Mouse (Mus musculus): ENCODE data around the gene Map3k5.
"Not testable (repeated sequence)": the region's sequence is repeated elsewhere in the genome, so short reads cannot be mapped to it uniquely, and the experiment has no call there.

The Map3k5 gene

DNA sequence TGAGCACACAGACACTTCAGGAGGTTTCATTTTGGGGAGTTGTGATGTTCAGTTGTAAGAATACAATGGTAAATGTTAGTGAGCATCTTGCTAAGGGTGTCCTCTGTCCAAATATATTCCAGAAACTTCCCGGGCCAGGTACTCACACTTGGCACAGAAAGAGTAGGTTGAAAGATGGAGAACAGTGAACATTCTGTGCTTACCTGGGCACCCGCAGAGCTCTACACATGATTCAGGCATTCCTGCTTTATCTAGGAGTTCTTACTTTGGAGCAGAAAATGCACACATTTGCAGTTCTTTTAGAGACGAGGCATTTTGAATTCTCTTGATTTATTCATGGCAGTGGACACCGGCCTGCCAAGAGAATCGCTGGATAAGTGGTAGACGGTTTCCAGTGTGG lies 32.3 kb downstream of the Map3k5 start:
- no peak for DNase-seq (ENCODE audit: low spot score)

DNA sequence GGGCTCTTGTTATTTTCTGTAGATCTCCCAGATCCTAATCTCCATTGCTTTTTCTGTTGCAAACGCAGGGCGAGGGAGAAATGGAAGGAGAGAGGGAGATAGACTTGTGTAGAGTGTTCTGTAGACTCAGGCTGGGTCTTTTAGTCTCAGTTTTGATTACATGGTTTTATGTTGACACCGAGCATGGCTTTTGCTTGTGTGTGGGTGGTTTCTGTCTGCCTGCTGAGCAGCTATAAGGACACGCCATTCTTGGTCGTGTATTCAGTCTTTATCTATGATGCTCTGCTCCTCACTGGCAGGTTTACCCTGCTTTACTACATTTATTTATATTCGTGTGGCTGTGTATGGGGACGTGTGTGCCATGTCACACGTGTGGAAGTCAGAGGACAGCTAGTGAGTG lies 34.2 kb downstream of the Map3k5 start:
- DNase-seq (ENCODE audit: low spot score): no peak

DNA sequence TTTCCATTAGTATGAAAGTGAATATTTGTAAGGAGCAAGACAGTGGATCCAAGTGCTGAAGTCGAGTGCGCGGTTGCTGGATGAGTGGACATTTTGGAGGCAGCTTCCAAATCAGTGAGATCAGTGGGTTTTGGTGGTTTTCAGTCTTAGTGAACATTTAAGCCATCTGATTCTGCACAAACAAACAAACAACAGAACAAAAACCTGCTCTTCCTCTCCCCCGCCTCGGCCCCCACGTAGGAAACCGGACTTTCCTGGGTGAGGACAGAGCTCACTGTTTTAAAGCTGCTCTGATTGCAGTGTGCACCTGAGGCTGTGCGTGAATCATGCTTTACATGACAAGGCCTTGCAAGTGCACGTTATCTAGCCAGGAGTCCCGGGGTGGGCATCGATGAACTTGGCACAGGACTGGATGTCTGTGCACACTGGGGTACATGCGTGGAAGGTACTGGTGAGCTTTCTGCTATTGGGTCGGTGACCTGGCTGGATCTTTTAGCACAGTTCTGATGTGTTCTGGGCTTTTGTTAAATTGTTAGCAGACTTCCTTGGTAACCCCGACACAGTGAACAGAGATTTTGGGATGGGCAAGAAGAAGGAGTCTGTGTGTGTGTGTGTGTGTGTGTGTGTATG lies 35.7 kb downstream of the Map3k5 start:
- no peak for DNase-seq (ENCODE audit: low spot score)

DNA sequence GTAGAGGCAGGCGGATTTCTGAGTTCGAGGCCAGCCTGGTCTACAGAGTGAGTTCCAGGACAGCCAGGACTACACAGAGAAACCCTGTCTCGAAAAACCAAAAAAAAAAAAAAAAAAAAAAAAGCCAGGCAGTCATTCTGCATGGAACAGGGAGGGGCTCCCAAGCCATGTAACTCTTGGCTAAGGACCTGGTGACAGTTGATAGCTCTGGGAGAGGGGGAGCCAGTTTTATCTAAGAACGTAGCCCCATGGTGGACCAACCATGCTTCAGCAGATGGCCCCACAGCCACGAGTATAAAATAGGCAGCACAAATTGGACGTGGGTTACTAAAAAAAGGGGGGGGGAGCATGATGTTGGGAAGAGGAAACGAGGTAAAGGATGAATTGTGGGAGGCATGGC lies 37.2 kb downstream of the Map3k5 start:
- DNase-seq (ENCODE audit: low spot score): not testable (repeated sequence)

DNA sequence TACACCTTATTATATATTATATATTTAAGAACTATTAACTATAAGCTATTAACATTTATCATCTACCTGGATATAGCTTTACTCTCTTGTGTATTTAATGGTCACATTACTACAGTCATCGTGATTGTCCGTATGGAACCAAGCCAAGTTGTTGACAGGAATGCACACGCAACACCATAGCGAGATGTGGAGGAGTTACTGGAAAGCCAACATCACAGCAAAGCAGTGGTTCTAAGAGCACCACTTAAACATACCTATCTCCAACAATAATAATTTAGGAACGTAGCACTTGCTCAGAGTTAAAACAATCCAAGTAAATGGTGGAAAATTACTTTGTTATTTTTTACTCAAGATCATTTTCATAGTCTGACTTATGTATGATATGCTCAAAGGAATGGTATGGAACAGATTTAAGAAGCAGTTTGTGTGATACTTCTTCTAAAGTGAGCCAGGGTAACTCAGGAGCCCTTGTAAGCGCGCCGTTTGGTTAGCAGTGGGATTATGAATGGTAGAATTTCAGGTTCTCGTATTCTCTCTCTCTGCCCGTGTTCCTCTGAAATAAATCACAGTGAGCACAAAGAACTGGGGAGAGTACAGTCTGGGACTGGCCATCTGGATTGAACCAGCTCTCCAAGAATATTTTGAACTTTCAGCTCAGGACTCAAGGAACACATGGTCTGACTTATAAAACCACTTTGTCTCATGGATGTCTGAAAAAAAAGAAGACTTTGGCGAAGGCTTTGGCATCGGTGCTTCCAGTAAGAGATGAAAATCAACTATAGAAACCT lies 39.2 kb downstream of the Map3k5 start:
- no peak for DNase-seq (ENCODE audit: low spot score)

DNA sequence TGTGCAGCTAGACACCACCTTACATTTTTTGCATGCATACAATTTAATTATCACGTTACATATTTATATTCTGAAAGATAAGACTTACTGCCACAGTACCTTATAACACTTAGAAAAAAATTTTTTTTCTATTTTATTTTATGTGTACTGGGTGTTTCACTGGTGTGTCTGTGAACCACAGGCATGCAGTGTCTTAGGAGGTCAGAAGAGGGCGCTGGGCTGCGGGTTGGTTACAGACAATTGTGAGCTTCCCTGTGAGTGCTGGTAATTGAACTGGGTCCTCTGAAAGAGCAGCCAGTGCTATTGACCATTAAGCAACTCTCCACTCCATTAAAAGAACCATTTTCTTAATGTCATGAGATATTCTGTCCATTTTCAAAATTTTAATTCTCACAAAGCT lies 43.3 kb downstream of the Map3k5 start:
- no peak for DNase-seq (ENCODE audit: low spot score)

DNA sequence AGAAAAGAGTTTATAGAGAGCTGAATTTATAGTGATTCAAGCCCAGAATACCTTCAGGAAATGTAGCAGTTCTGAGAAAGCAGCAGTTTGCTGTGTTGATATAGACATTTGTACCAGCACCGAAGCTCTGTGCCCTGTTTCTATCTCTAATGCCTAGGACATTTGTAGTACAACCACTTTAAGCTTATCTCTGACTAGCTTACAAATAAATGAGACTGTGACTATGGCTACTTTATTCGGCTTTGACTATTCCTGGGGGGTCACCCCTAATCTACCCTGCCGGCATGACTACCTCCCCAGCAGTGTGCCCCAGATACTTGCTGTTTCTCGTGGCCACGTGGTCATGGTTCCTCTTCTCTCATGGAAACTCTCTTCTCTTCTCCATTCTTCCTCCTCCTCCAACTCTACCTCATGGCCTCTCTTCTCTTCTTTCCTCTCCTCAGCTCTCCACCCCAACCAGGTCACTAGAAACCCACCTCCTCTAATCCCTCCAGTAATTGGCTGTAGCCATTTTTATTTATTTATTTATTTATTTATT lies 44.5 kb downstream of the Map3k5 start:
- DNase-seq (ENCODE audit: low spot score): no peak

DNA sequence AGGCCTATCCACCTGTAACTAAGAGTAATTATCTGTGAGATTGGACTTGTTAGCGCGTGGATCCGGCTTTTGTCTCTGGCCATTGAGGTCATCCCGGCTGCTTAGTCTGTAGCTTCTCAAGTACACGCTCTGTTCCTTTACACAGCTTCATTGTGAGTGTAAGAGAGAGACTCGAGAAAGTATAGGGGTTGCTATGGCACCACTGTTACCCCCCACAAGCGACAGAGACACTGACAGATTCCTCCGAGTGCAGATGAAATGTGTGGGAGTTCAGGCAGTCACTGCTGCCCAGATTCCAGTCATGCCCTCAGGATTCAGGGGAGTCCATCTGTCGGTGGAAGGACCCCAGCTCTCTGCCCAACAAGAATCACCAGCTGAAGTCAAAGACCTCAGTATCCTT lies 53.5 kb downstream of the Map3k5 start:
- DNase-seq (ENCODE audit: low spot score): no peak

DNA sequence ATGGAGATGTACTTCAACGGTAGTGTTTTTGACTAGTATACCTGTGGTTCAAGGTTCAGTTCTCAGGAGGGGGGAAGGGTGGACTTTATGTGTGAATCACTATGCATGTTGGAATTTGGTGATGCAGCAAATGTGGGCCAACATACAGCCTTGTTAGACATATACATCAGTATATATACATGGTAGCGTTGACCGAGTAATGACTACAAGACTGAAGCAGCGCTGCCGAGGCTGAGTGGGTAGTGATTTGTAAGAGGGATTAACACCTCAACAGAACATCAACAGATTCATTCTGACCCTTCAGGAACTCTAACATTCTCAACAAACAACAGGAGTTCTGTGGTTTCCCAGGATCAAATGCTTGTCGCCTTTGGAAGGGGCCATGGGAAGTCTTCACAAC lies 55.7 kb downstream of the Map3k5 start:
- DNase-seq (ENCODE audit: low spot score): no peak

DNA sequence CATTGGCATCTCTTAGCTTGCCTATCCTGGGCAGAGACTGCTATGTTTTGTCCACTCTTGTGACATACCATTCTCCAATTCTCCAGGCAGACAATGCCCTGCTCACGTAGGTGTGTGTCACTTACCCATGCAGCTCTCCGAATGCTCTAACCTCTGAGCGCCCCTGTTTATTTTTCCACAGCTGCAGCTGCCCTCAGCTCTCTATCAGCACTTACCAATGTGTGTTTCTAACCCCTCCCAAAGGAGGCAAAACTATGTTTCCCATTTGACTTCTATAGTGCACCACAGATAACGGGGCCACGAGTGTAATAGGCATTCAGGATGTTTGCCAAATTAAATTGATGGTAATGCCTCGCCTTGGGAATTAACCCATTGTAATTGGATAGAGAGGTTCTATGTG lies 56.4 kb downstream of the Map3k5 start:
- no peak for DNase-seq (ENCODE audit: low spot score)

DNA sequence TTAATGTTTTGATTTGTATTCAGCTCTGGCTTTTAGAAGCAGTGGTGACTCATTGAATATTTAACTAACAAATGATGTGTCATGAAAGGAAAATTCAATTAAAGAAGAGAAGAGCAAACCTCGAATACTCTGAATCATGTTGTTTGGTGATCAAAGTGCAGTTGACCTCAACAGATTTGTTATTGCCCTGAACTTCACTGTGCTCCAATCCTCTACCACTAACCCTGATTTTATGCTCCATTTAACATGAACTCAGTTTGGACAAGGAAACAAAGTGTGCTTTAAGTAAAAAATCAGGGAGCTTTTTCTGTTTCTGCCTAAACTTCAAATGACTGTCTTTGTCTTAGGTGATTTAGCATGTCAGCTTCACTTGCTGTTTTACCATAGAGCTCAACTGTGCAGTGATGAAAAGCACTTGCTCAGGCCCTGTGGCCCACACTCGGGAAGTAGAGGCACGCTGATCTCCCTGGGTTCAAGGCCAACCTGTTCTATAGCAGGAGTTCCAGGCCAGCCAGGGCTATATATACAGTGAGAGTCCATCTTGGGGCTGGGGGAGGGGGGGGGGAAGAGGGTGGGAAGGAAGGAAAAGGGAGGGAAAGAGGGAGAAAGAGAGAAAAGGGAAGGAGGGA lies 57.1 kb downstream of the Map3k5 start:
- DNase-seq (ENCODE audit: low spot score): no peak

DNA sequence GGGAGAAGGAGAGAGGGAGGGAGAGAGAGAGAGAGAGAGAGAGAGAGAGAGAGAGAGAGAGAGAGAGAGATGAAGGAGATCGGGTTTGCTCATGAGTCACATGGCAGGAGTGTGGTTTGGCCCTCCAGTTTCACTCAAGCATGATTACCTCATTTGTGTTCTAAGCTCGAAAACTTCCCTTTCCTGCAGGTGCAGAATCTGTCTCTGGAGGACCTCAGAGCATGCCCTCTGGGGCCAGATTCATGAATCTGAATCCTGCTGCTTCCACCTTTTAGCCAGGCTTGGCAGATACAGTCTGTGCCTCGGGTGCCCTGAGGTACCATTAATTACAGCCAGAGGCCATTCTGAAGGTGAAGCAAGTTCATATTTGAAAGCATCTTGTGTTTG lies 57.6 kb downstream of the Map3k5 start:
- DNase-seq (ENCODE audit: low spot score): peak; percentile 19

DNA sequence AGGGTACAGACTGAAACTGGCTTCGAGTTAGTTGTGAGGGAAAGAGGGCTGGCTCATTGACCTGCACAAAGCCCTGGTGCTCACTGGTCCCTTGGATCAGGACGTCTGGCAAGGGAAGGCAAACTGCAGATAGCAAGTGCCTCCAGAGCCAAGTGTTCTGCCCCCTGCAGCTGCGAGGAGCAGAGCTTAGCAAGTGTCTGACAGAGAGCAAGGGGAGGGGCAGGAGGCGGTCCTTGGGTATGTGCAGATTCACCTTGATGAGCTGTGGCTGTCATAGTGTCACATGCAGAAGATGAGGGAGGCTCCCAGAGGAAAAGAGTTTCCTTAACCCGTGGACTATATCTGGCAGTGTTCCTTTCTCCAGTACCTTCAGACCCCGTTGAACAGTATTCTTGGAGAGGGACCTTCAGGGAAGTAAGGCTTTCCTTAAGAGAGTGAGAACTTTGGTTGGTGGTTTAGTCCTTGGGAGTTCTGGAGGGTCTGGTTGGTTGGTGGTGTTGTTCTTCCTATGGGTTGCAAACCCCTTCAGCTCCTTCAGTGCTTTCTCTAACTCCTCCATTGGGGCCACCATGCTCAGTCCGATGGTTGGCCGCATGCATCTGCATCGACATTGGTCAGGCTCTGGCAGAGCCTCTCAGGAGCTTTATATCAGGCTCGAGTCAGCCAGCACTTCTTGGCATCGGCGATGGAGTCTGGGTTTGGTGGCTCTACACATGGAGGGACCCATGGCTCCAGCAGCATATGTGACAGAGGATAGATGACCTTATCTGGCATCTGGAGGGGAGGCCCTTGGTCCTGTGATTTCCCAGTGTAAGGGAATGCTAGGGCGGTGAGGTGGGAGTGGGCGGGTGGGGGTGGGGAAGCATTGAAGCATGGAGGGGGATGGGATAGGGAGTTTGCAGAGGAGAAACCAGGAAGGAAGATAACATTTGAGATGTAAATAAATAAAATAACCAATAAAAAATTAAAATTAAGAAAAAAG lies 60.5 kb downstream of the Map3k5 start:
- no peak for DNase-seq (ENCODE audit: low spot score)

DNA sequence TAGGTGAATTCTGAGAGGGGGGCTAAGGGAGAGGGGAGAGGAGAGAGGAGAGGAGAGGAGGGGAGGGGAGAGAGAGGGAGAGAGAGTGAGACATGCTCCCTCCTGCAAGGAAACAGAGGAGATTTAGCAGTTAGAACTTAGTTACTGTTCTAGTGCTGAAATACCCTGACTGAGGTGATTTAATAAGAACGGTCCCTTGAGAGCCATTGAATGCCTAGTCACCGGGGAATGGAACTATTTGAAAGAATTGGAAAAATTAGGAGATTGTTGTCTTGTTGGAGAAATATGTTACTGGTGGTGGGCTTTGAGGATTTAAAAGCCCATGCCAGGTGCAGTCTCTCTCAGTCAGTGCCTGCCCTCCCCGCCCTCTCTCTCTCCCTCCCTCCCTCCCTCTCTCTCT lies 61.9 kb downstream of the Map3k5 start:
- DNase-seq (ENCODE audit: low spot score): no peak

DNA sequence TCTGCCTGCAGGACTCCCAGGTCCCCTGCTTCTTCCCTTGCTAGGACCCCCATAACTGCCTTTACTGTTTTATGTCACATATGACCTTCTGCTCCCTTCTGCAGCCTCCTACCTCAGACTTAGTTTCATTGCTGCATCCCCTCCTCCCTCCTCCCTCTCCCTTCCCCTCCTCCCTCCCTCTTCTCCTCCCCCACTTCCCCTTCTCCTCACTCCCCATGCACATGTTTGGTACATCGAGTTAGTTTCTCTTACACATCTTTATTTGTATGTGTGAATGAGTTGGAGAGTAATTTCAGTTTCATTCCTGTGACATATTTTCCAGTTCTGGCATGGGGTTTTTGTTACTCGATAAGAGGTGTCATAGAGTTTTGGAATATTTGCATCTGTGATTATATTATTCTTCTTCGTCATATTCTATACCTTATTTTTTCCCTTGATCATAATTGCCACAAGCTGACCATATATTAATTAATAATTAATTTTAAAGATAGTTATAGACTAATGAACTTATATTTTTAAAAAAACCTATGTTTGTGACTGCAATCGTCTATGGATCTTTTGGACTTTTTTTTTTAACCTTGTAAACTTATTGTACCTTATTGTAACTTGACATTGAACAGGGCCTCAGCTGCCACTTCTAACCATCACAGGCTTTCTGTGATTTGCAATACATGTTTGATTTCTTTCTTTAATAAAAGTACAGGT lies 65.6 kb downstream of the Map3k5 start:
- no peak for DNase-seq (ENCODE audit: low spot score)

DNA sequence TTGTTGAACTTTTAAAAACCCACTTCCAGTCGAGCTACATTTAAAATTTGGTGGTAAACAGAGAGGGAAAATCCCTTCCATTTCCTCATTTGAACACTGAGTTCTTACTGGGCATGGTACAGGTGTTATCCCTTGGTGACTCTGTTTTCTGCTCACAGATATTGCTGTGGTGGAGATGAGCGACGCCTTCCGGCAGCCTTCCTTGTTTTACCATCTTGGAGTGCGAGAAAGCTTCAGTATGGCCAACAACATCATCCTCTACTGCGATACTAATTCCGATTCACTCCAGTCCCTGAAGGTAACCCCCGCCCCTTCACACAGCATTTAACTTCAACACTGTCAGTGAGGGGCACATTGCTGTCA lies 66.1 kb downstream of the Map3k5 start:
- no peak for DNase-seq (ENCODE audit: low spot score)

DNA sequence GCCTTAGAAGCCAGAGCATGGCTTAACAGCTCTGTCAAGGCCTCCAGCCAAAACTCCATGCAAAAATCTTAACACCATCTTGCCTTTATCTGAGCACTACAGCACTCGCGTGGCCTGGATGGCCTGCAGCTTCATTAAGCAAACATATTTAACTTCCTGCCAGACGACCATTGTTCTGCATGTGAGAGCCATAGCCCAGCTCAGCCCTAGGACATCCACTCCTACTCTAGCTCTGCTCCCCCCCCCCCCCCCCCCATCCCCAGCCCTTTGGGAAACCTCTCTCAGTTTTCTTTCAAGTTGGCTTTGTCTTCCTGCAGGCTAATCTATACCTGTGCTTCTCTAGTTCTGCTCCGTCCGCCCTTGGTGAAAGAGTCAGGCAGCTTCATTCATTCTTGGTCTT lies 67.7 kb downstream of the Map3k5 start:
- DNase-seq (ENCODE audit: low spot score): no peak

DNA sequence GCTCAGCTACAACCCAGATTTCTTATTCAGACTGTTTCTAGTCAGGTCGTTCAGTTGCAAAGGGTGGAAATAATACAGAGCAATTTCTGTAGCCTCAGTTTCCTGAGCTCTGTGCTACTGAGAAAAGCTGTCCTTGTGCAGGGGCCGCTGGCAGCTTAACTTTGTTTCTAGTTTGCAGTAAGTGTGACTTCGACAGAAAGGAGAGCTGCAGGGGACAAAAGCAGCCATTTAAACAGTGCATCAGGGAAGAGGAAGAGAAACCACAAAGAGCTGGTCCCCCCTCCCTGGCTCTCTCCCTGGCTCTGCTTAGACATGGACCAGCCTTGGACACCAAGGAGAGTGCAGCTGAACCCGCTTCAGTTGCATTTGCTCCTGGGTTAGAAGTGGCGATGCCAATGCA lies 68.7 kb downstream of the Map3k5 start:
- DNase-seq (ENCODE audit: low spot score): no peak

DNA sequence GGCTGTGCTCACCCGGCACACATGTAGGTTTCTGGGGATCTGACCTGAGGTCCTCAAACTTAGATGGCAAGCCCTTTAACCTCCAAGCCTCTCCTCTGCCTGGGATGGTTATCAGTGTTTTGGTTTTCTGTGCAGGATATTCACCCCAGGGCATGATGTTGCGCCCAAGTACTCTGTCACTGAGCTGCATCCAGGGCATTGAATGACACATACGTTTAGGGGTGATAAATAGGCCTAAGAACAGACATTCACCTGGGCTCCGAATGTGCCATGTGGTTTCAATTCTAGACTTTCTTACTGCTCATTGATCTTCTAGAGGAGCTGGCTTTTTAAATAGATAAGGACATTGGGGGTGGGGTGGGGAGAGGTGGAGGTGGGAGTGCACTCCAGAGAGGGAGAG lies 70.5 kb downstream of the Map3k5 start:
- no peak for DNase-seq (ENCODE audit: low spot score)

DNA sequence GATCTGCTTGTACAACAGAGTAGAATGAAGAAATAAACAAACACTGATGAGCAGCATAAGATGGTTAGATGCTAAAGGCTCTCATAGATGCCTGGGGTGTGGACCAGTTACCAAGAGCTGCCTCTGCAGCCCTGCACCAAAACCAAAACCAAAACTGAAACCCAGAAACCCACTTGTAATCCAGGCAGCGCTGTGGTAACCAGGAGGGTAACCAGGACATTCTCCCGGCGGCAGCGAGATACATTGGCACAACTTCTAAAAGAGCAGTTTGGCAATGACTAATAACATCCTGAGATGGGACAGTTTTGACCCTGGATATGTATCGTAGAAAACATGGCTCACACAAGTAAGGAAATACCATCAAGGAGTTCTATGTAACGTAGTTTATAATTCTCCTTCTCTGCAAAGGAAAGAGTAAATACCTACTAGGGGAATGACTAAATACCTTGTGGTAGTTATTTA lies 71.2 kb downstream of the Map3k5 start:
- DNase-seq (ENCODE audit: low spot score): no peak

DNA sequence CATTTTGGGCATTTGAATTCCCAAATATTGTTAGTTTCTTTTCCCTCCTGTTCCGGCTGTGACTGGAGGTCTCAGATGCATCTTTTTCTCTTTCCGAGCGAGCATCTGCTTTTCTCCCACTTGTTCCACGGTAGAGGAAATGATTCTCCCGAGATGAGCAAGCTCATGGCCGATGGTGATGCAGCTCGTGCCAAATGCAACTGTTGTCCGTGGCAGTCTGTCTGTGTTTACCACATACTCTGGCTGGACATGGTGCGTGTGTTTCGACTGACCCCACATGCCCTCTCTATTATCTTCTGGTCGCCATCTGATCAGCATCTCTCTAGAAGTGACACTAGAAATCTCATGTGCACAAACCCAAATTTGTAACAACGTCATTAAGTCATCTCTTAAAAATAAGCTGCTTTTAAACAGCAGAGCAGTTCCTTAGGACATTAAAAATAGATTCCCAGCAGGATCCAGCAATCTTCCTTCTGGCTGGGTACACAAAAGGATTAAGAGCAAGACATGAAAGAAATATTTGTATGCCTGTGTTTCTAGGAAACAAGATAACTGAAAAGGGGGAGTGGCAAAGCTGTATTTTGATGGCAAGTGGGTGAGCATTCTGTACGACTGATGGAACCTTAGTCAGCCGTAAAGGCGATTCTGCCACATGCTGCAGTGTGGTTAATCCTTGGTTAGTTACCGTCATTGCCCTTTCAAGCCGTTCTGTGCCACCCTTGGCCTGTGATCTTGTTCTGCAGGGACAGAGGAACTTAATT lies 72.2 kb downstream of the Map3k5 start:
- no peak for DNase-seq (ENCODE audit: low spot score)
